Mouse (Mus musculus): ENCODE results near the gene Anxa1. TPM values are rescaled to one million over a fixed set of nuclear protein-coding genes. Genes with fewer than 3 reads are reported as not detected.
A peak's percentile ranks its signal among the peaks of the same experiment; 100 is the strongest.

Gene Anxa1
- total RNA-seq, 2 experiments from 2014 or later: 2.4 to 2.6 TPM

GRCm38 (mm10) chr19:20385645-20386044 is 5.1 kb downstream of the Anxa1 start:
- no peak for DNase-seq (ENCODE audit: low spot score in 2 of 2)

GRCm38 (mm10) chr19:20381207-20381752 is 9.5 kb downstream of the Anxa1 start:
- DNase-seq (ENCODE audit: low spot score in 2 of 2): no peak

- DNase-seq (ENCODE audit: low spot score in 2 of 2): no peak
These were observed 20.6 kb downstream of the Anxa1 start for GRCm38 (mm10) chr19:20370175-20370574.

GRCm38 (mm10) chr19:20366571-20366970 is 24.2 kb downstream of the Anxa1 start:
- DNase-seq (ENCODE audit: low spot score in 2 of 2): no peak

GRCm38 (mm10) chr19:20366010-20366409 is 24.7 kb downstream of the Anxa1 start:
- no peak for DNase-seq (ENCODE audit: low spot score in 2 of 2)

- DNase-seq (ENCODE audit: low spot score in 2 of 2): no peak
These were observed 25.4 kb downstream of the Anxa1 start for GRCm38 (mm10) chr19:20365364-20365763.

- no peak for DNase-seq (ENCODE audit: low spot score in 2 of 2)
These were observed 25.8 kb downstream of the Anxa1 start for GRCm38 (mm10) chr19:20364931-20365330.

- peak in 1 of 2 experiments; percentile 19 for DNase-seq (ENCODE audit: low spot score in 2 of 2)
These were observed 27.5 kb downstream of the Anxa1 start for GRCm38 (mm10) chr19:20363221-20363620.

- no peak for DNase-seq (ENCODE audit: low spot score in 2 of 2)
These were observed 28.7 kb downstream of the Anxa1 start for GRCm38 (mm10) chr19:20361917-20362577.

- no peak for DNase-seq (ENCODE audit: low spot score in 2 of 2)
These were observed 32.1 kb downstream of the Anxa1 start for GRCm38 (mm10) chr19:20358679-20359078.

- peak; percentile 69 to 83 for DNase-seq (ENCODE audit: low spot score in 2 of 2)
These were observed 45.3 kb downstream of the Anxa1 start for GRCm38 (mm10) chr19:20345317-20345917.

GRCm38 (mm10) chr19:20344511-20345316 is 46.0 kb downstream of the Anxa1 start:
- DNase-seq (ENCODE audit: low spot score in 2 of 2): peak; percentile 62 to 70

- no peak for DNase-seq (ENCODE audit: low spot score in 2 of 2)
These were observed 46.7 kb downstream of the Anxa1 start for GRCm38 (mm10) chr19:20344052-20344451.

Other genes starting within 250 kb of the Anxa1 start
- gene Aldh1a1, start 101.8 kb upstream of the Anxa1 start, total RNA-seq (2021): 10 to 100 TPM; 34.4 to 54.5 TPM